Mouse (Mus musculus) adrenal gland (tissue): ENCODE measurements around the gene Dlg2.

Experiments
- intact Hi-C: fragments of 180-260 bp; cut with DNase I; formaldehyde crosslinking; loops from one replicate; pipeline ENCODE4 v1.15.1; 2025

Gene Dlg2

GRCm38 (mm10) chr7:91716696-91717095, 1240.2 kb downstream of the Dlg2 start:
- intact Hi-C loops: no loop called here

- intact Hi-C loops: no loop called here
Observed at GRCm38 (mm10) chr7:91720318-91720717, 1243.8 kb downstream of the Dlg2 start.

GRCm38 (mm10) chr7:91724397-91724796, 1247.9 kb downstream of the Dlg2 start:
- intact Hi-C loops: no loop called here

- intact Hi-C loops: no loop called here
Observed at GRCm38 (mm10) chr7:91740748-91741147, 1264.3 kb downstream of the Dlg2 start.

- intact Hi-C loops: no loop called here
Observed at GRCm38 (mm10) chr7:91753151-91753861, 1276.8 kb downstream of the Dlg2 start.

GRCm38 (mm10) chr7:91767648-91768047, 1291.2 kb downstream of the Dlg2 start:
- intact Hi-C loops: no loop called here

- intact Hi-C loops: no loop called here
Observed at GRCm38 (mm10) chr7:91778673-91779072, 1302.2 kb downstream of the Dlg2 start.

- intact Hi-C loops: loop anchor here (10.0 kb wide), 1 partner anchor 110 kb away; no protein-coding TSS in a partner anchor
Observed at GRCm38 (mm10) chr7:91784617-91785016, 1308.1 kb downstream of the Dlg2 start.

GRCm38 (mm10) chr7:91785445-91785844, 1309.0 kb downstream of the Dlg2 start:
- intact Hi-C loops: loop anchor here (10.0 kb wide), 1 partner anchor 111 kb away; no protein-coding TSS in a partner anchor

GRCm38 (mm10) chr7:91785871-91786270, 1309.4 kb downstream of the Dlg2 start:
- intact Hi-C loops: loop anchor here (10.0 kb wide), 1 partner anchor 111 kb away; no protein-coding TSS in a partner anchor

GRCm38 (mm10) chr7:91790949-91791564, 1314.6 kb downstream of the Dlg2 start:
- intact Hi-C loops: no loop called here

GRCm38 (mm10) chr7:91806632-91807031, 1330.2 kb downstream of the Dlg2 start:
- intact Hi-C loops: no loop called here

- intact Hi-C loops: no loop called here
Observed at GRCm38 (mm10) chr7:91810774-91811173, 1334.3 kb downstream of the Dlg2 start.

GRCm38 (mm10) chr7:91818004-91818403, 1341.5 kb downstream of the Dlg2 start:
- intact Hi-C loops: no loop called here

- intact Hi-C loops: no loop called here
Observed at GRCm38 (mm10) chr7:91832207-91832606, 1355.7 kb downstream of the Dlg2 start.

GRCm38 (mm10) chr7:91845723-91846122, 1369.3 kb downstream of the Dlg2 start:
- intact Hi-C loops: no loop called here

- intact Hi-C loops: no loop called here
Observed at GRCm38 (mm10) chr7:91849364-91849763, 1372.9 kb downstream of the Dlg2 start.

- intact Hi-C loops: no loop called here
Observed at GRCm38 (mm10) chr7:91853653-91854052, 1377.2 kb downstream of the Dlg2 start.

GRCm38 (mm10) chr7:91856931-91857330, 1380.5 kb downstream of the Dlg2 start:
- intact Hi-C loops: no loop called here

GRCm38 (mm10) chr7:91862806-91863531, 1386.5 kb downstream of the Dlg2 start:
- intact Hi-C loops: no loop called here

- intact Hi-C loops: no loop called here
Observed at GRCm38 (mm10) chr7:91868919-91869318, 1392.4 kb downstream of the Dlg2 start.

- intact Hi-C loops: no loop called here
Observed at GRCm38 (mm10) chr7:91876831-91877230, 1400.4 kb downstream of the Dlg2 start.
